Mouse (Mus musculus) limb, embryonic 14.5 days (tissue): ENCODE data around the gene Tpk1. TPM values are rescaled to one million over a fixed set of nuclear protein-coding genes. Genes with fewer than 3 reads are reported as not detected.

Experiments
- ATAC-seq: fragments of 200-750 bp; cut with Nextera tagmentation; 2 replicates; pipeline ENCODE4 v1.8.0; 2017; ENCODE audit warnings: low read depth, moderate number of reproducible peaks, moderate TSS enrichment; ENCODE audit not compliant: low FRiP score
- DNase-seq: peaks from one replicate; pipeline ENCODE4 v3.0.0-alpha.2; 2015; ENCODE audit warnings: low spot score
- H3K27ac ChIP-seq: fragments of 300-500 bp; sonication (generic); replicated peaks from 2 replicates; pipeline ENCODE4 v1.5.1; 2014; ENCODE audit warnings: low read depth, mild to moderate bottlenecking, low read length, moderate library complexity, mixed read lengths
- H3K27me3 ChIP-seq: fragments of 300-500 bp; sonication (generic); 2 replicates; pipeline ENCODE4 v1.6.1; 2014; ENCODE audit warnings: low read length, mixed read lengths; ENCODE audit not compliant: control insufficient read depth, insufficient read depth
- H3K36me3 ChIP-seq: fragments of 300-500 bp; sonication (generic); 2 replicates; pipeline ENCODE4 v1.6.1; 2014; ENCODE audit warnings: mild to moderate bottlenecking, low read length, moderate library complexity, mixed read lengths; ENCODE audit not compliant: control insufficient read depth, insufficient read depth
- H3K4me1 ChIP-seq: fragments of 300-500 bp; sonication (generic); 2 replicates; pipeline ENCODE4 v1.6.1; 2014; ENCODE audit warnings: antibody characterized with exemption, low read length, mixed read lengths; ENCODE audit not compliant: control insufficient read depth, insufficient read depth
- H3K4me2 ChIP-seq: fragments of 300-500 bp; sonication (generic); replicated peaks from 2 replicates; pipeline ENCODE4 v1.6.1; 2014; ENCODE audit warnings: low read depth, mild to moderate bottlenecking, low read length, moderate library complexity; ENCODE audit not compliant: severe bottlenecking
- H3K4me3 ChIP-seq: fragments of 300-500 bp; sonication (generic); replicated peaks from 2 replicates; pipeline ENCODE4 v1.5.1; 2014; ENCODE audit warnings: low read length
- H3K9ac ChIP-seq: fragments of 300-500 bp; sonication (generic); 2 replicates; pipeline ENCODE4 v1.6.1; 2014; ENCODE audit warnings: mild to moderate bottlenecking, low read depth, low read length, moderate library complexity; ENCODE audit not compliant: severe bottlenecking
- H3K9me3 ChIP-seq: fragments of 300-500 bp; sonication (generic); 2 replicates; pipeline ENCODE4 v1.6.1; 2016; ENCODE audit warnings: low read length; ENCODE audit not compliant: control insufficient read depth
- POLR2A ChIP-seq: fragments of 200-500 bp; IDR thresholded peaks from 2 replicates; pipeline ENCODE4 v1.8.0; 2012; ENCODE audit warnings: inconsistent platforms, mild to moderate bottlenecking, moderate library complexity, borderline replicate concordance; ENCODE audit not compliant: insufficient read depth, insufficient read length; ENCODE audit errors: extremely low read depth
- WGBS: fragments of 180-500 bp; shearing (Covaris S2); extraction: QIAGEN DNeasy Blood & Tissue Kit; methylation state at CpG from one replicate; pipeline ENCODE4 v1.1.7; 2014; 5-methylcytosine and 5-hydroxymethylcytosine counted together
- polyA plus RNA-seq, 2 experiments: library from polyadenylated mRNA; depleted of rRNA in 1 of 2; stranded (reverse) in 1 of 2; unstranded in 1 of 2; fragments of >200 nt; fragmentation: Nextera tagmentation in 1 of 2; extraction: Ambion mirVana in 1 of 2; gene quantifications; 2 replicates each; pipeline versions ENCODE4 v1.2.1 to v1.2.3; 2012 to 2014

Tpk1 gene
- polyA plus RNA-seq, 2 experiments: 6.8 to 9.1 TPM

DNA sequence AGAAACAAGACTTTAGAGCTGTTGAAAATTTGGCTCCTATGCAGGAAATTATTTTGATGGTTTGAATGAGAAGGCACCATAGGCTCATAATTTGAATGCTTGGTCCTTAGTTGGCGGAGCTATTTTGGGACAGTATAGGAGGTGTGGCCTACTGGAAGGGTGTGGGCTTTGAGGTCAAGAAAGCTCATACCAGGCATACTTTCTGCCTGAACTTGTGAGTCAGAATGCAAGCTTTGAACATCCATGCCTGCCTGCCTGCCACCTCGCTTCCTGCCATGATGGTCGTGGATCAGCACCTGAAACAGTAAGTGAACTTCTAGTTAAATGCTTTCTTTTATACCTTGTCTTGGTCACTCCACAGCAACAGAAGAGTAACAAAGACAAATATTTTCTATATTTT is 283.8 kb downstream of the Tpk1 start:
- TF ChIP-seq POLR2A: no peak
- Histone ChIP-seq H3K9ac (no peak overlapping the region), H3K9me3 (no peaks in the 10 kb centered on the region), H3K27me3 (no peaks in the 10 kb centered on the region), H3K4me2 (no peak overlapping the region), H3K4me3 (no peak overlapping the region), H3K4me1 (no peaks in the 10 kb centered on the region), H3K27ac (no peak overlapping the region), H3K36me3 (no peaks in the 10 kb centered on the region)
- ATAC-seq (no peak), DNase-seq (no peak)
- WGBS: 80% methylated on average over 3 of the region's 3 CpGs

DNA sequence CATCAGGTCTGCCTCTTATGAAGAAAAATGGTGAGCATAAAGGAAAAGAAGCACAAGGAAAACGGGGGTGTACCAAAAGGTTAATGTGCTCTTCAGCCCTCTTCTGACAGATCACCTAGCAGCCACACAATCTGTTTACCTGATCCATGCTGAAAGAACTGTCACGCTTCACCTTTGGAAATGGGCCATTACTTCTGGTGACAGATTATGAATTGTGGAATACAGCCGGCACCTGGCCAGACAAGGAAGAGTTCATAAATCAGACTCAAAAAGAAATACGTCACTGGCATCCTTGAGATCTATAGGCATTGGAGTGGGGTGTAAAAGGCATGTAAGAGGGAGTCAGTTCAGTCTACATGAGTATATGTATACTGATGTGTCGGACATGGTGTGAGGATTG is 292.9 kb downstream of the Tpk1 start:
- Histone ChIP-seq H3K4me3 (no peak overlapping the region), H3K27me3 (no peaks in the 10 kb centered on the region), H3K27ac (no peak overlapping the region), H3K9me3 (no peaks in the 10 kb centered on the region), H3K36me3 (no peaks in the 10 kb centered on the region), H3K4me1 (no peaks in the 10 kb centered on the region), H3K9ac (no peak overlapping the region), H3K4me2 (no peak overlapping the region)
- 79% methylated on average over 5 of the region's 5 CpGs for WGBS
- no peak for TF ChIP-seq POLR2A
- ATAC-seq: no peak
- DNase-seq: no peak

DNA sequence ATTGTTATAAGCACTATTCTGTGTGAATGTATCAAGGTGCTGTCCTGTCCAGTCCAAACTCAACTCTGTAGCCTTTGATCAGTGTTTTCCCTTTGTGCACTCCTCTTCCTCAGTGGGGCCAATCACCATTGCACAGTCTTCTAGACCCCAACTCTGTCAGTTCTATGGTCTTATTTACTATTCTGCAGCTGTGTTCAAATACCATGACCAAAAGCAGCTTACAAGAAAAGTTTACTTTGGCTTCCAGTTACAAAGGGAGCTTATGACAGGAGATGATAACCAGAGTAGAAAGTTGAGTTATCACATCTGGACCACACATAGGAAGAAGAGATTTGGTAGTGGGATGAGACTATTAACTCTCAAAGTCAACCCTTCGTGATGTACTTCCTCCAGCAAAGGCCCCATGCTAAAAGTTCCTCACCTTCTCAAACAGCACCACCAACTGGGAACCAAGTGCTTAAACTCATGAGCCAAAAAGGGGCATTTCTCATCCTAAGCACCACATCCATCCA is 298.6 kb downstream of the Tpk1 start:
- ATAC-seq (no peak), DNase-seq (no peak)
- TF ChIP-seq POLR2A: no peak
- Histone ChIP-seq H3K27ac (no peak overlapping the region), H3K27me3 (no peaks in the 10 kb centered on the region), H3K9ac (no peak overlapping the region), H3K4me2 (no peak overlapping the region), H3K4me3 (no peak overlapping the region), H3K9me3 (no peaks in the 10 kb centered on the region), H3K4me1 (no peaks in the 10 kb centered on the region), H3K36me3 (no peaks in the 10 kb centered on the region)
- WGBS: 73% methylated on average over 1 of the region's 1 CpGs

DNA sequence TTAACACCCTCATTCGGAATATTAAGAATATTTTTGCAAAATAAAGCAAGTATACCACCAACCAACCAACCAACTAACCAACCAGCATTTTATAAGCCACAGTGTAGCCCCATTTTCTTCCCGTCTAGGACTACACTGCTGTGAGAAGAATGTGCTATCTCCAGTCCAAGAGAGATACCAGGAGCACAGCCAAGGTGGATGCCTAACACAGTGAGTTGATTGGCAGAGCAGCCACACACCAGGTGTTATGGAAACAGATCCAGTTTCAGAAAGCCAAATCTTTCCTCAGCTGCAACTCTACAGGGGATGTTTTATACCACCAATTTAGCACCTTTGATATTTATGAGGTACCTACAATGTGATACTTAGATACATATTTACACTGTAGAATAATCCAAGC is 299.1 kb downstream of the Tpk1 start:
- no peaks in the 10 kb centered on the region for H3K9me3 ChIP-seq
- H3K4me3 ChIP-seq: no peak overlapping the region
- H3K27me3 ChIP-seq: no peaks in the 10 kb centered on the region
- WGBS: 72% methylated on average over 2 of the region's 2 CpGs
- no peak for DNase-seq
- H3K27ac ChIP-seq: no peak overlapping the region
- no peaks in the 10 kb centered on the region for H3K4me1 ChIP-seq
- H3K36me3 ChIP-seq: no peaks in the 10 kb centered on the region
- TF ChIP-seq POLR2A: no peak
- no peak overlapping the region for H3K9ac ChIP-seq
- no peak overlapping the region for H3K4me2 ChIP-seq
- ATAC-seq: no peak

DNA sequence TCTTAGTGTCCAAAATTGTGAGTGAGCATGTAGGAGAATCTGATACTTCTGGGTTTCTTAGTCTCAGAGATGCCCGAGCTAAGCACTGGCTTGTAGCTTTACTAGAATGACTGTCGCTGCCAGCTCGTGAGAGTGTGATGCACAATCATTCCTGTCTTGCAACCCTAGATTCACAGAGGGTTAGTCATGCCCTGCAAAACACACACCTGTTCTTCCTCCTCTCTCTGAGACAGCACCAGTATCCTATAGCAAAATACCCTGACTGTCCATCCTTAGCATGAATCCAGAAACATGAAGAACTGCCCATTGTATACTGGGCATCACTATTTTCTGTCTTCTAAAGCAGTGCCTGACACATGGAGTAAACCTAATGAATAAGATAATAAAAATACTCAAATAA is 302.2 kb downstream of the Tpk1 start:
- Histone ChIP-seq H3K36me3 (no peaks in the 10 kb centered on the region), H3K27ac (no peak overlapping the region), H3K27me3 (no peaks in the 10 kb centered on the region), H3K9ac (no peak overlapping the region), H3K4me2 (no peak overlapping the region), H3K9me3 (no peaks in the 10 kb centered on the region), H3K4me3 (no peak overlapping the region), H3K4me1 (peaks cover 9% of the 10 kb centered on the region; the same call in 1 of the 2 replicates)
- ATAC-seq (no peak), DNase-seq (no peak)
- whole genome bisulfite sequencing: 83% methylated on average over 3 of the region's 3 CpGs
- no peak for TF ChIP-seq POLR2A
